Mouse (Mus musculus): ENCODE results near the gene Prss53. TPM values are rescaled to one million over a fixed set of nuclear protein-coding genes. Genes with fewer than 3 reads are reported as not detected.

Gene Prss53
- polyA plus RNA-seq (2017; shearing (Covaris generic)) = 0.23 TPM

DNA sequence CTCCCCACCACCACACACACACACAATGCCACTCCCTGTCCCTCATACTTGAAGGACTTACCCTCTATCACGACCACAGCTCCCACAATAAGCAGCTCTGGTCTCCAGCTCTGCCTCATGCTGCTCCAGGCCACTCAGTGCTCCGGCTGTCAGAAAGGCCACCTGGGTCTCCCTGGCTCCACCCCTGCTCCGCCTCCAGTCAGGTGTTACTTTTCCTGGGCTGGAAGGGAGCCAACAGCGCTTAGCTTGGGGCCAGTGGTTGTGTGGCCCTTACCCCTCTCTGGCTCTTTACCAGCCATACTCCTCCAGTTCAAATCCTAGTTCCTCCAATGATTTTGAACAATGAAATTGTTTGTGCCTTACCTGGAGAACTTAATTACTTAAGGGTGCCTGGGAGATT is at the start of gene Prss53:
Prss53 (minus strand) TSS at position 173 of the 400 bp plus-strand sequence.

DNA sequence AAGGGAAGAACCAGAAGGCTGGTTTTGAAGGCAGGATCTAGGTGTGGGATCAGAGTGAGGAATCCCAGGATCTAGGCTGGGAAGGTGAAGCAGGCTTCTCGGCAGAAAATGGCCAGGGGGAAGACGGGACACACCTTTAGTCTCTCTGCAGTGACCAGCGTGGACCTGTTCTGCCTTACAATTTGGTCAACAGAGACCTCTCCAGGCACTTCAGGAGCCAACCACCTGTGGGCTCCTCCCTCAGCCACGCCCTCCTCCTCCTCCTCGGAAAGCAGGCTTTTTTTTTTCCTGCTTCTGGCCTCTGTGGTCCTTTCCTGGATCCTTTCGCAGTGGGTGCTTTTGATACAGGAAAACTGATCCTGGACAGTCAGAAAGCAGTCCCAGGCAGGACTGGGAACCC is 39.2 kb upstream of the Prss53 start, which contains the start of gene Prss8:
Prss8 (minus strand) TSS at position 182 of the 400 bp plus-strand sequence.

DNA sequence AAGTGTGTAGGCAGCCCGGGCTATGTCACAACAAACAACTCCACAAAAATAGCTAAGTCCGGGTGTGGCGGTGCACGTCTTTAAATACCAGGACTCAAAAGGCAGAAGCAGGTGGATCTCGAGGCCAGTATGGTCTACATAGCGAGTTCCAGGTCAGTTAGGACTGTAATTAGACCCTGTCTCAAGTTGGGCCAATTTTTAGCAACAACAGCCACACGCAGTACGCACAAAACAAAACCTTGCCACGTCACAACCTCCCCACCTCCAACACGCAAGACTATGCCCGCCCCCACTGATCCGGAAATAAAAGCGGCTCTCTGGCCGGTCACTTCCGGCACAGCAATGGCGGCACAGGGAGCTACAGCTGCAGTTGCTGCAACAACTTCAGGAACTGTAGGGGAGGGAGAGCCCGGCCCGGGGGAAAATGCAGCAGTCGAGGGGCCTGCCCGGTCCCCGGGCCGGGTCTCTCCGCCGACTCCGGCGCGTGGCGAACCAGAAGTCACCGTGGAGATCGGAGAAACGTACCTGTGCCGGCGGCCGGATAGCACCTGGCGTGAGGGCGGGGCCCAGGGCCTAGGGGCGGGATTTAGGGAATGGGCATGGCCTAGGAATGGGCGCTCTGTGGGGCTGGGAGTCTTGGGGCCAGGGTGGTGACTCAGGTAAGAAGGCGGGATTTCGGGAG is 21.6 kb upstream of the Prss53 start, which contains the start of gene Kat8:
Kat8 (plus strand) TSS at position 327 of the 682 bp plus-strand sequence.

DNA sequence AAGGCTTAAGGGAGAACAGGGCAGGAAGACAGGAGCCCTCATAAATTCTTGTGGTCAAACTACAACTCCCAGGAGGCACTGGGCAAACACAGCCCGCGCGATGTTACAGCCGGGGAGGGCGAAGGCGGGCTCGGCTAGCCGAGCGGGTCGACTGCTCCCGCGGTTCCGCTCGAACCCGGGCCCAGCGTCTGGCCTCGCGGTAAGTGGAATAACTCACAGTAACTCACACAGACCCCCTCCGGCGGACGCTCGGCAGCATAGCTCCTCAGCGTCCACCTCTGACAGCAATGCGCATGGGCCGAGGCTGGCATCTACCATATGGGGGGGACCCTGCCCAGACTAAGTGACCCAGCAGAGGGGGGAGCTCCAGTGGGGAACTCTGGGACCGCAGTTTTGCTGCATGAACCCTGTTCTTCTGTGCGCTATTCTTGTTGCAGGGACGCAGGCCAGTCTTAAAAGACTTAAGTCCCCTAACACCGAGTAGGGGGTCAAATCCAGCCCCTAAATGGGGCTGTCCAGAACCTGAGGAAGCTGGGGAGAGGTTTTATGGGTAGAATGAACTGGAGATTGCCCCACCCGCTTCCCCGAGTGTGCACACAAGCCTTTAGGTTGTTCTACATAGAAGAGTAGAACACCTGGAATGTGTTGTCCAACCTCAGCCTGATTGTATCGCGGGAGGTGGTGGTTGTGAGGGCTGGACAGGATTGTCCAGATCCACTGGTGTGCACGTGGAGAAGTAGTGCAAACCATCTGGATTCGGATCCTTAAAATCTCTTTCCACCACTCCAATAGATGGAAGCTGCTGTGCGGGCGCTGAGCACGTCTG is 13.4 kb upstream of the Prss53 start, which contains the start of gene Bckdk:
Bckdk (plus strand) TSS at position 112 of the 826 bp plus-strand sequence.

DNA sequence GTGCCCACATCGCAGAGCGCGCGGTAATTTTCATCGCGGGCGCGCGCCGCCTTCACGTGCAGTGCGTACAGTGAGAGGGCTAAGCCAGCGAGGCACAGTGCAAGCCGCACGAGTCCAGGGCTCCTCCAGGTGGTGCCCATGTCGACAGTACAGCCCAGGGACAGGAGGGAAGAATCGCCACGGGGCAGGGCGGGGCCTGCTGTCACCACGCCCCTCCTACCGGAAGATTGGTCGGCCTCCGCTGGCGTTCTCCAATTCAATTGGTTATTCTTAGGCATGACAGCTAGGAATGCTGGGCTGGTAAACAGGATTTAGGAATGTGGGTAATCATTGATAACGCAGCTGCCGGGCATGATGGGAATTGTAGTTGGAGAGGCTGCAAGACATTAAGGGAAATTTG is 4.7 kb upstream of the Prss53 start, which contains the start of the genes Gm21974 and Vkorc1:
Gm21974 (minus strand) TSS at position 13 of the 400 bp plus-strand sequence.
Vkorc1 (minus strand) TSS at position 176 of the 400 bp plus-strand sequence.

DNA sequence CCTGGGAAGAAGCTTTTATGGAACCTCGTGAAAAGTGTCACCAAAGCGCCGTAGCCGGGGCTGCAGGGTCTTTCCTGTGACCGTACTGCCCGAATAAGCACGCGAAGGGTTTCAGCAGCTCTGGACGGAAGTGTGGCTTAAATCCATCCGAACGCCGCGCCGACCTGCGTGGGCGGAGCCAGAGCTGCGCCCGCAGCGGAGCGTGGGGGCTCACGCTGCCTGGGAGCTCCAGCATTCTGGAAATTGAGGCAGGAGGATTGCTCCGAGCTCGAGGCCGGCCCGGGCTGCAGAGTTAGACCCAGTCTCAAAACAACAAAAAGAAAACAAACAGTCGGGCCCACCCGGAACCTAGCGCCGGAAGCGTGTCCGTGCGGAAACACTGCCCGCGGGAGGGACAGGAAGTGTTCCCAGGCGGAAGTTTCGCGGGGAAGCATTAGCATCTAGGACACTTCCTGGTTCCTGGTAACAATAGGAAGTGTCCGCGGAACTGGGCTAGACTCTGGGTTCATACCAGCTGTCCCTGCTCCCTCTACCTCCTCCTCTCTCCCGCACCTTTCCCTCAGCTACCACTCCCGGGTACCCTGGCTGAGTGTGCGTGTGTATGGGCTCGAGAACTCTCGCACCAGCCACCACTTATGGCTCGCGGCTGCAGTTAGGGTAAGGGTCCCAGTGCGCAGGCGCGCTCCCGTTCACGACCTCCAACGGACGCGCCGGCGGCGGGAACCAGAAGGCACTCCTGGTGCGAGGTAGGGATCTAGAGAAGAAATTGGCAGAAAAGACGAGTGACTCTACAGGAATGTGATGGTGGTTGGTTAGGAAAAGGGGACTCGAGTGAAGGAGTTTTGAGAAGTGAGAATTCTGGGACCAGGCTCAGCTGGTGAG is 14.1 kb downstream of the Prss53 start, which contains the start of gene Zfp668:
Zfp668 (minus strand) TSS at position 362 of the 882 bp plus-strand sequence.

DNA sequence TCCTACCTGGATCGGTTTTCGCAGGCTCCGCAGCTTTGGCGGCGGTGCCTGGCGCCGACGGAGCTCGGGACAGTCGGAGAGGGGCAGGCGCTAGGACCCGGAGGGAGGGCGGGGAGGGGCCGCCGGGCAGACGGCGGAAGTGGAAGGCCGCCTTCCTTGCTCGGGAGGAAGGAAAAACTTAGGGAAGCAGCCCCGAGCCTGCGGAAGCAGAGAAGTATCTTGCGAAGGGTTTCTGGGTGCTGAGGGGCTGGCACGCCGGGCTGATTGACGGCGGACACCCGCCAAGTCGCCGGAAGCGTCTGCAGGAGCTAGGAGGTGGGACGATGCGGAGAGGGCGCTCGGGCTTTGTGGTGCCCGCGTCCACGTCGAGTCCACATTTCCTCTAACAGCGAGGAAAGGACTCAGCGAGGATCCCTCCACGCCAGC is 14.7 kb downstream of the Prss53 start, which contains the start of gene Zfp646:
Zfp646 (plus strand) TSS at position 181 of the 426 bp plus-strand sequence.

Other genes starting within 250 kb of the Prss53 start
- 49.0 TPM for gene Bcl7c, start 182.0 kb downstream of the Prss53 start, polyA plus RNA-seq (2017; shearing (Covaris generic))
- not detected for gene Ctf1, start 178.2 kb downstream of the Prss53 start, polyA plus RNA-seq (2017; shearing (Covaris generic))
- gene Ctf2, start 158.8 kb downstream of the Prss53 start, polyA plus RNA-seq (2017; shearing (Covaris generic)) = not detected
- 0.77 TPM for gene Fbxl19, start 146.4 kb downstream of the Prss53 start, polyA plus RNA-seq (2017; shearing (Covaris generic))
- 12.5 TPM for gene Orai3, start 121.2 kb downstream of the Prss53 start, polyA plus RNA-seq (2017; shearing (Covaris generic))
- gene Setd1a, start 114.3 kb downstream of the Prss53 start, polyA plus RNA-seq (2017; shearing (Covaris generic)) = 5.9 TPM
- not detected for gene Gm49388, start 105.4 kb downstream of the Prss53 start, polyA plus RNA-seq (2017; shearing (Covaris generic))
- gene Hsd3b7, start 90.4 kb downstream of the Prss53 start, polyA plus RNA-seq (2017; shearing (Covaris generic)) = not detected
- 95.9 TPM for gene Stx4a, start 66.7 kb downstream of the Prss53 start, polyA plus RNA-seq (2017; shearing (Covaris generic))
- gene Stx1b, start 66.4 kb downstream of the Prss53 start, polyA plus RNA-seq (2017; shearing (Covaris generic)) = 0.51 TPM
- 23.9 TPM for gene Zfp646, start 14.7 kb downstream of the Prss53 start, polyA plus RNA-seq (2017; shearing (Covaris generic))
- 8.3 TPM for gene Zfp668, start 14.1 kb downstream of the Prss53 start, polyA plus RNA-seq (2017; shearing (Covaris generic))
- gene Gm21974, start 4.5 kb upstream of the Prss53 start, polyA plus RNA-seq (2017; shearing (Covaris generic)) = not detected
- gene Vkorc1, start 4.6 kb upstream of the Prss53 start, polyA plus RNA-seq (2017; shearing (Covaris generic)) = 48.9 TPM
- 39.1 TPM for gene Bckdk, start 13.1 kb upstream of the Prss53 start, polyA plus RNA-seq (2017; shearing (Covaris generic))
- 30.1 TPM for gene Kat8, start 21.5 kb upstream of the Prss53 start, polyA plus RNA-seq (2017; shearing (Covaris generic))
- 0.33 TPM for gene Prss8, start 39.1 kb upstream of the Prss53 start, polyA plus RNA-seq (2017; shearing (Covaris generic))
- 1.1 TPM for gene Prss36, start 55.8 kb upstream of the Prss53 start, polyA plus RNA-seq (2017; shearing (Covaris generic))
- gene Fus, start 76.5 kb upstream of the Prss53 start, polyA plus RNA-seq (2017; shearing (Covaris generic)) = 170 TPM
- gene Pycard, start 102.9 kb upstream of the Prss53 start, polyA plus RNA-seq (2017; shearing (Covaris generic)) = 98.6 TPM
- gene Trim72, start 113.0 kb upstream of the Prss53 start, polyA plus RNA-seq (2017; shearing (Covaris generic)) = not detected
- gene Itgam, start 171.7 kb upstream of the Prss53 start, polyA plus RNA-seq (2017; shearing (Covaris generic)) = 0.99 TPM
- not detected for gene Gm49368, start 171.7 kb upstream of the Prss53 start, polyA plus RNA-seq (2017; shearing (Covaris generic))
- 0.72 TPM for gene Itgax, start 238.6 kb upstream of the Prss53 start, polyA plus RNA-seq (2017; shearing (Covaris generic))